Mouse (Mus musculus): ENCODE data around the gene C2. TPM values are rescaled to one million over a fixed set of nuclear protein-coding genes. Genes with fewer than 3 reads are reported as not detected.

C2 gene
- 36.4 and 36.8 TPM in 2 replicates for polyA plus RNA-seq (2012; rRNA removed)

GRCm38 (mm10) chr17:34898160-34898586 is at the start of gene C2, which contains the start of gene Ehmt2:
TSS of gene C2 (minus strand) at chr17:34898265.
TSS of gene Ehmt2 (plus strand) at chr17:34898469.

DNA sequence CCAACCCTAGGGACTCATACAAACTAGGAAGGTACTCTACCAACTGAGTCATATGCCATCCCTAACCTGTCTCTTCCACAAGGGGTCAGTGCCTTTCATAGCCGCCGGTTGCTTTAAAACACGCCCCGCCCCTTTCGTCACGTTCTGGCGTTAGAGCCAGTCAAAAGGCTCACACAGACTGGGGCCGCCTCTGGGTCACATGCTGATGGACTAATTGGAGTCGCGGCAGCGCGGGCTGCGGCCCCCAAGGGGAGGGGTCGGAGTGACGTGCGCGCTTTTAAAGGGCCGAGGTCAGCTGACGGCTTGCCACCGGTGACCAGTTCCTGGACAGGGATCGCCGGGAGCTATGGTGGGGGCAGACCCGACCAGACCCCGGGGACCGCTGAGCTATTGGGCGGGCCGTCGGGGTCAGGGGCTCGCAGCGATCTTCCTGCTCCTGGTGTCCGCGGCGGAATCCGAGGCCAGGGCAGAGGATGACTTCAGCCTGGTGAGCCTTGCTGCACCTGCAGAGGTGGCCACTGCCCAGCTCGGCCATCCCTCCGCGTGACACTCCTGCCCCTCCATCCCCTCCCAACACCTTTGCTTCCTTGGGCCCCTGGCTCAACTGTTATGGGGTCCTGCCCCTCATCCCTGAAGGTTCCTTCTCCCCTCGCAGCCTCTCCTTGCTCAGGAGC is 33.1 kb upstream of the C2 start, which contains the start of gene Neu1:
Gene Neu1, plus strand, starts transcription at position 193 of the 674 bp plus-strand sequence.

DNA sequence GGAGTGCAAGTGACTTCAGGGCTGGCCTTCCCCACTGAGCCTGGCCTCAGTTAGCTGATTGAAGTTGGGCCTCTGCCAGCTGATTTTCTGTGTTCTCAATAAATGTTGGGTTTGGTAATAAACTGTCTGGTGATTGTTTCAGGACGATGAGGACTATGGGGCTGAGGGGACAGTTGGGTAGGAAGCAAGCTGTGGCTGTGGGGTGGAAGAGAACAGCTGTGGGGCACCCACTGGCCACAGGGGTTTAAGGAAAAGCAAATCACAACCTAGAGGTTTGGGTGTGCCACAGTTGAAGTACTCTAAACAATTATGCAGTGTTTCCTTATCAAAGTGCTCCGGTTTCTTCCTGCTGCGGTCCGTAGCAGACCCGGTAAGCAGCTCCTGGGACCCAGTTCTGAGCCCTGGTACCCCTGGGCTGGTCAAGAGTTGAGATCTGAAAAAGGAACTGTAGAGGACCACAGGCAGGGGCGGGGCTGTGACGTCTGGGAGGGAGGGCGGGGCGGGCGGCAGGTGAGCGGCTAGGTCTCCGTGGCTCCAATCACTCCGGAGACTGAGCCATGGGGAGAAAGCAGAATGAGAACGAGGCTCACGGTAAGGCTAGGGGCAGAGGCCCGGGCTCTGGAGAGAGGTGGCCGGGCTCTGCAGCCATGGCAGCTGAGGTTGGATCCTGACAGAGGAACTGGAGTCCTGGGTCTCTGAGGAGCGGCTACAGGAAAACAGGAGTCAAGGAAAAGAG is 16.0 kb upstream of the C2 start, which contains the start of gene Slc44a4:
Gene Slc44a4, plus strand, starts transcription at position 537 of the 736 bp plus-strand sequence.

DNA sequence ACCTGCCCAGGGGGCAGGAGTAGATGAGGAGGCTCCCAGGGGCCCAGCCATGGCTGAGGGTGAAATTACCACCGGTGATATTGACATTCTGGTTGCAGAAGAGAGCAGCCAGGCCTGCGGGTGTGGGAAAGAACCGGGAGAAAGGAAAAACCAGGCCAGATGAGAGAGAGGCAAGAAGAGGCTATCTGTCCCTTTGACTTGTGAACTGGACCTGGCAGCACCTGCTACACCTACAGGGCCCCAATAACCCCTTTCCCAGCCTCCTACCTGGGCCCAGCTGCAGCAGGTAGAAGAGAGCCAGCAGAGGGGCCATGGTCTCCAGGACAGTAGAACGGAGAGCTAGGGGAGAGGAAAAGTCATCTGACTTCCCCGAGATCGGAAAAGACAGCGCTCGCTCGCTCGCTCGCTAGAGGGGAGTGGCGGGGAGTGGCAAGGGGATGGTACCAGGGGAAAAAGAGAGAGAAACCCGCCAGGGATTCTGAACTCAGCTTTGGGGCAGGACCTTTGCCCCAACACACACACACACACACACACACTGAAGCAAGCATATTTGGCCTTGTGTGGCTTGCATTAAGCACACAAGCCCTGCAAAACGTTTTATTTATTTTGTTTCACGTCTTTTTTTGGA is 16.3 kb downstream of the C2 start, which contains the start of gene Gm20547:
Gene Gm20547, minus strand, starts transcription at position 360 of the 628 bp plus-strand sequence.

DNA sequence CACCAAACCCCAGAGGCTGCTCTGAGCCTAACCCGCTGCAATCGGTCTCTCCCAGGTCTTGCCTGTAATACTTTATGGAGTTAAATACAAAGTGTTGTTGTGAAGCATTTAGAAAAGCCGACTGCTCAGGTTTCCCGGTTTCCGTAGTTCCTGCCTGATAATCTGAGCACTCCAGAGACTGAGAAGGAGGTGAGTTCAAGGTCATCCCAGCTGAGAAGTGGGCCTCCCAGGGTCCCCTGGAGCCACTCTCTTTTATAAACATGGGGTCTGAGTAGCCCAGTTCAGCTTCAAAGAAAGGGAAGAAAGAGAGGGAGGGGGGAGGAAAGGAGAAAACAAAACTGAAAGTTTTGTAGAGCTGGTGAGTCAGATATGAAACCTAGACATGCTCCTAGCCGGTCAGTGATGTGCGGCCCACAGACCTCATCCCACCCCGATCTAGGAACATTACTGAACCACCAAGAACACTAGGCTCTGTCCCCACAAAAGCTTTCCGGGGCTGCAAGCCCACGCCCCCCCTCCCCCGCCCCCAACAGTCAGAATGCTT is 18.7 kb downstream of the C2 start, which contains the start of gene Zbtb12:
Gene Zbtb12, plus strand, starts transcription at position 148 of the 544 bp plus-strand sequence.

DNA sequence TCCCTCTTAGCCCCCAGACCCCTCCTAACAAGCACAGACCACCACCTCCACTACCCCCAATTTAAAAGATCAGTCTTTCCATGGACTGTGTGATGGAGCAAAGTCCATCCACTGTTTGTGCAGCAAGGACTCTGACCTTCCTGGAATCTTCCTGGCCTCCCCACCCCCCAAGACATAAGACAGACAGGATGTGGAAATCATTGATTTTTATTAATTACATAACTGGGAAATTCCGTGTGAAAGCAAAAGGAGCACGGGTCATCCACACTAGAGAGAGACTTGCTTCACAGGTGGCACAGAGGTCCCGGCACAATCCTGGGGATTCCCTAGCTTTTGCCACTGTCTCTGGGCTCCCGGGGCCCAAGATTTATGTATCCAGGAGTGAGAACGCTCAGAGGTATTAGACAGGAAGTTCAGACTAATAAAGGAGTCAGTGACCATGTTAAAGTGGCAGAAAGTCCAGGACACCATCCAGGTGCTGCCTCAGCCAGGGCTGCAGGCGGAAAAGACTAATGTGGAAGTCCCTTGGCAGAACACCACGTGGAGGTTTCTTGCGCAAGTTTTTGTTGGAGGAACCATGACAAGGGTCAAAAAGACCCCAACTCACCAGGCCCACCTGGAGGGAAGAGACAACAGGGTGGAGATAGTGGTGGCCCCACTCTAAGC is 35.5 kb downstream of the C2 start, which contains the start of gene Cfb:
Gene Cfb, minus strand, starts transcription at position 103 of the 666 bp plus-strand sequence.

DNA sequence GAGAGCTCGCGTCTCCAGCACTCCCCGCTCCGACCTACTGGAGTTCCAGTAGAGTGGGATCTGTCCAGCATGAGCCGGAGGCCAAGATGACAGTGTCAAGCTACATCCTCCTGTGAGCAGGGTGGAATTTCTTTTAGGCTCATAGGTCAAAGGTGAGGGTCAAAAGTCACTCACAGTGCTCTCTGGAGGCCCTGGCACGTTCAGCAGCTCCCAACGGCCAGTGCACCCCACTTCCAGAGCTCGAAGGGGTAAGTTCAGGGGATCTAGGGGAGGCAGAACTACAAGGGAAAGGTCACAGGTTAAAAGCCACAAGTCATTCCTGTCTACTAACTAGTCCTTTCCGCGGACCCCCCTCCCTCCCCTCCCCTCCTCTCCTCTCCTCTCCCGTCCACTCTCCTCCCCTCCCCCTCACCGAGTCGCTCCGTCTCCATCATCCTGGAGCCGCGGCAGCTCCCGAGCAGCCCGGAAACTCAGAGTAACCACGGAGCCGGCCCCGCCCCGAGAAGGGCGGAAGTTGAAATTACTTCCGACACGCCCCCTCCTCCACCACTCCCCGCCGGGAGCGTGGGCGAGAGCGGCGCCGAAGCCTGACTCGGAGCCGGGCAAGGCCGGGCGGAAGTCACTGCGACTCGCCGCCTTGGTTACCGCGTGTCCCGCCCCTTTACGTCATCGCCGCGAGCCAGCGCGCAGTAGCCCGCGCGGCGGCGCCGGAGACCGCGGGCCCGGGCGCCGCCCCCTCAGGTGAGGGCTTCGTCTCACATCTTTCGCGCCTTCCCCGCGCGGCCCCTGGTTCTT is 48.1 kb downstream of the C2 start, which contains the start of the genes Skiv2l and Nelfe:
Gene Skiv2l, minus strand, starts transcription at position 489 of the 795 bp plus-strand sequence.
Gene Nelfe, plus strand, starts transcription at position 670 of the 795 bp plus-strand sequence.

GRCm38 (mm10) chr17:34836856-34837221 is 61.2 kb downstream of the C2 start, which contains the start of the genes Stk19 and Dxo:
TSS of gene Stk19 (minus strand) at chr17:34836945.
TSS of gene Dxo (plus strand) at chr17:34837019.

Other genes starting within 250 kb of the C2 start
- gene Tnxb, start 227.7 kb downstream of the C2 start, polyA plus RNA-seq (2012; rRNA removed): 0.65 and 0.73 TPM in 2 replicates
- gene C4b, start 154.4 kb downstream of the C2 start, polyA plus RNA-seq (2012; rRNA removed): 128 and 142 TPM in 2 replicates
- gene Cyp21a1, start 93.7 kb downstream of the C2 start, polyA plus RNA-seq (2012; rRNA removed): not detected in 2 replicates
- 12.4 and 13.7 TPM in 2 replicates for gene Stk19, start 61.3 kb downstream of the C2 start, polyA plus RNA-seq (2012; rRNA removed)
- gene Dxo, start 61.2 kb downstream of the C2 start, polyA plus RNA-seq (2012; rRNA removed): 16.6 and 19.9 TPM in 2 replicates
- 18.6 and 23.0 TPM in 2 replicates for gene Skiv2l, start 48.1 kb downstream of the C2 start, polyA plus RNA-seq (2012; rRNA removed)
- gene Nelfe, start 47.9 kb downstream of the C2 start, polyA plus RNA-seq (2012; rRNA removed): 26.7 and 28.4 TPM in 2 replicates
- 687 and 748 TPM in 2 replicates for gene Cfb, start 35.7 kb downstream of the C2 start, polyA plus RNA-seq (2012; rRNA removed)
- 4.8 and 6.3 TPM in 2 replicates for gene Zbtb12, start 18.8 kb downstream of the C2 start, polyA plus RNA-seq (2012; rRNA removed)
- 0.04 and 0.05 TPM in 2 replicates for gene Gm20547, start 16.2 kb downstream of the C2 start, polyA plus RNA-seq (2012; rRNA removed)
- 30.4 and 37.6 TPM in 2 replicates for gene Ehmt2, start 204 bp upstream of the C2 start, polyA plus RNA-seq (2012; rRNA removed)
- gene Slc44a4, start 16.2 kb upstream of the C2 start, polyA plus RNA-seq (2012; rRNA removed): 3.8 and 5.8 TPM in 2 replicates
- 21.1 and 21.2 TPM in 2 replicates for gene Neu1, start 33.0 kb upstream of the C2 start, polyA plus RNA-seq (2012; rRNA removed)
- 3.1 and 3.3 TPM in 2 replicates for gene Hspa1b, start 61.0 kb upstream of the C2 start, polyA plus RNA-seq (2012; rRNA removed)
- not detected in 2 replicates for gene Gm20481, start 71.6 kb upstream of the C2 start, polyA plus RNA-seq (2012; rRNA removed)
- gene Hspa1a, start 73.9 kb upstream of the C2 start, polyA plus RNA-seq (2012; rRNA removed): 1.9 and 2.5 TPM in 2 replicates
- 0.06 and 0.07 TPM in 2 replicates for gene Hspa1l, start 74.4 kb upstream of the C2 start, polyA plus RNA-seq (2012; rRNA removed)
- 64.3 and 69.6 TPM in 2 replicates for gene Lsm2, start 83.6 kb upstream of the C2 start, polyA plus RNA-seq (2012; rRNA removed)
- gene Vars, start 102.7 kb upstream of the C2 start, polyA plus RNA-seq (2012; rRNA removed): 42.1 and 47.2 TPM in 2 replicates
- gene Vwa7, start 118.3 kb upstream of the C2 start, polyA plus RNA-seq (2012; rRNA removed): 0.17 and 0.23 TPM in 2 replicates
- 4.3 and 5.0 TPM in 2 replicates for gene Sapcd1, start 129.8 kb upstream of the C2 start, polyA plus RNA-seq (2012; rRNA removed)
- 7.7 and 8.5 TPM in 2 replicates for gene Msh5, start 148.5 kb upstream of the C2 start, polyA plus RNA-seq (2012; rRNA removed)
- 88.4 and 92.7 TPM in 2 replicates for gene Clic1, start 151.7 kb upstream of the C2 start, polyA plus RNA-seq (2012; rRNA removed)
- gene Ddah2, start 160.8 kb upstream of the C2 start, polyA plus RNA-seq (2012; rRNA removed): 13.9 and 14.9 TPM in 2 replicates
- 0.06 TPM in 1 of 2 replicates, not detected in the other for gene Ly6g6c, start 167.1 kb upstream of the C2 start, polyA plus RNA-seq (2012; rRNA removed)
- 1.5 and 1.9 TPM in 2 replicates for gene Mpig6b, start 167.9 kb upstream of the C2 start, polyA plus RNA-seq (2012; rRNA removed)
- 0.28 and 0.30 TPM in 2 replicates for gene Ly6g6e, start 178.6 kb upstream of the C2 start, polyA plus RNA-seq (2012; rRNA removed)
- gene Ly6g6d, start 179.8 kb upstream of the C2 start, polyA plus RNA-seq (2012; rRNA removed): 0.71 and 0.79 TPM in 2 replicates
- 4.7 and 4.8 TPM in 2 replicates for gene Ly6g6f, start 187.3 kb upstream of the C2 start, polyA plus RNA-seq (2012; rRNA removed)
- 32.1 and 32.4 TPM in 2 replicates for gene Abhd16a, start 191.0 kb upstream of the C2 start, polyA plus RNA-seq (2012; rRNA removed)
- gene Ly6g5c, start 210.0 kb upstream of the C2 start, polyA plus RNA-seq (2012; rRNA removed): not detected in 2 replicates
- gene Ly6g5b, start 217.2 kb upstream of the C2 start, polyA plus RNA-seq (2012; rRNA removed): 0.46 and 0.64 TPM in 2 replicates
- 8.0 and 8.7 TPM in 2 replicates for gene Gpank1, start 223.2 kb upstream of the C2 start, polyA plus RNA-seq (2012; rRNA removed)
- 84.1 and 85.2 TPM in 2 replicates for gene Csnk2b, start 223.8 kb upstream of the C2 start, polyA plus RNA-seq (2012; rRNA removed)
- 1.8 and 2.0 TPM in 2 replicates for gene D17H6S53E, start 228.1 kb upstream of the C2 start, polyA plus RNA-seq (2012; rRNA removed)
- 464 and 524 TPM in 2 replicates for gene Apom, start 233.8 kb upstream of the C2 start, polyA plus RNA-seq (2012; rRNA removed)
- gene Bag6, start 236.9 kb upstream of the C2 start, polyA plus RNA-seq (2012; rRNA removed): 37.8 and 48.6 TPM in 2 replicates